In genomic region chr7:37617880-37618279, GRCm38 (mm10) we compare ENCODE assay signal across 22 mouse cellular contexts.
DNase-seq lines count a peak whose midpoint lies in the region; ATAC-seq and TF ChIP-seq lines count a peak whose summit lies in the region.
"Had no signal": no experiment of that assay in that cellular context is flagged by ENCODE, and none has a peak within 500 bp of the region (broad histone marks: within the 10 kb centered on the region; RNA-seq: fewer than 3 reads in every experiment).

No protein-coding gene starts in this region.

- H3K9me3 ChIP-seq in lung, embryonic 15.5 days, result no peaks in the 10 kb centered on the region
- no peaks in the 10 kb centered on the region for H3K9me3 ChIP-seq in lung, postnatal 0 days (ENCODE audit: low read length)
- no peaks in the 10 kb centered on the region for H3K9me3 ChIP-seq in intestine, embryonic 15.5 days
- H3K9me3 ChIP-seq: embryonic facial prominence, embryonic 13.5 days; embryonic facial prominence, embryonic 15.5 days; forebrain, embryonic 10.5 days; forebrain, embryonic 12.5 days had no signal

- no peak for TF ChIP-seq CTCF in lung, postnatal 0 days (IDR thresholded peaks at IDR 0.05)

- peaks cover 4% of the 10 kb centered on the region; the same call in 1 of the 2 replicates for H3K4me1 ChIP-seq in lung, embryonic 15.5 days
- no peaks in the 10 kb centered on the region for H3K4me1 ChIP-seq in lung, postnatal 0 days (ENCODE audit: insufficient read depth, low read depth, low read length)
- H3K4me1 ChIP-seq in intestine, embryonic 15.5 days (replicated peaks), result no peaks in the 10 kb centered on the region
- H3K4me1 ChIP-seq: embryonic facial prominence, embryonic 13.5 days; embryonic facial prominence, embryonic 15.5 days had no signal

- H3K4me2 ChIP-seq in lung, embryonic 15.5 days, result no peak overlapping the region
- no peak overlapping the region for H3K4me2 ChIP-seq in lung, postnatal 0 days (replicated peaks; ENCODE audit: low read depth, low read length)
- H3K4me2 ChIP-seq in intestine, embryonic 15.5 days (replicated peaks), result no peak overlapping the region
- H3K4me2 ChIP-seq: embryonic facial prominence, embryonic 13.5 days; embryonic facial prominence, embryonic 15.5 days; forebrain, embryonic 12.5 days had no signal

- H3K27ac ChIP-seq in lung, embryonic 15.5 days, result peak overlapping the region; percentile 64
- no peak overlapping the region for H3K27ac ChIP-seq in lung, postnatal 0 days (ENCODE audit: low read length)
- H3K27ac ChIP-seq in intestine, embryonic 15.5 days, result no peak overlapping the region
- H3K27ac ChIP-seq: embryonic facial prominence, embryonic 13.5 days; embryonic facial prominence, embryonic 15.5 days; forebrain, embryonic 10.5 days; forebrain, embryonic 12.5 days had no signal

- 44% methylated on average over 2 of the region's 2 CpGs for WGBS in lung, embryonic 15.5 days
- 49% methylated on average over 2 of the region's 2 CpGs for WGBS in lung, postnatal 0 days
- 71% methylated on average over 2 of the region's 2 CpGs for WGBS in intestine, embryonic 15.5 days

- H3K4me3 ChIP-seq in lung, embryonic 15.5 days, result no peak overlapping the region
- no peak overlapping the region for H3K4me3 ChIP-seq in lung, postnatal 0 days (ENCODE audit: low read depth, low read length)
- H3K4me3 ChIP-seq in intestine, embryonic 15.5 days (replicated peaks), result no peak overlapping the region
- H3K4me3 ChIP-seq: embryonic facial prominence, embryonic 13.5 days; embryonic facial prominence, embryonic 15.5 days; erythroblast, embryonic 14.5 days; forebrain, embryonic 10.5 days; forebrain, embryonic 12.5 days had no signal

- DNase-seq in lung, postnatal 4 days, result no peak
- peak; percentile 16 for DNase-seq in lung, postnatal 0 days (ENCODE audit: low spot score)
- no peak for DNase-seq in lung, postnatal 36 days
- DNase-seq: adrenal gland, adult 2 months; adrenal gland, postnatal 10 days; adrenal gland, postnatal 25 days; cerebellum, adult 11 months; cerebellum, adult 18-20 months; cerebellum, adult 8-10 months; cerebellum, adult 9-11 months; cerebellum, postnatal 14 days; cerebellum, postnatal 36 days; embryo, embryonic 11 days had no signal

- H3K27me3 ChIP-seq in lung, embryonic 15.5 days, result peaks cover 3% of the 10 kb centered on the region; the same call in 1 of the 2 replicates
- H3K27me3 ChIP-seq in lung, postnatal 0 days (replicated peaks; ENCODE audit: insufficient read depth, low read length), result no peaks in the 10 kb centered on the region
- H3K27me3 ChIP-seq in intestine, embryonic 15.5 days (replicated peaks), result no peaks in the 10 kb centered on the region
- H3K27me3 ChIP-seq: embryonic facial prominence, embryonic 15.5 days had no signal

- H3K9ac ChIP-seq in lung, embryonic 15.5 days, result no peak overlapping the region
- no peak overlapping the region for H3K9ac ChIP-seq in lung, postnatal 0 days (replicated peaks; ENCODE audit: low read depth)
- H3K9ac ChIP-seq in intestine, embryonic 15.5 days, result no peak overlapping the region
- H3K9ac ChIP-seq: embryonic facial prominence, embryonic 13.5 days; embryonic facial prominence, embryonic 15.5 days; forebrain, embryonic 12.5 days had no signal

- ATAC-seq in lung, embryonic 15.5 days (ENCODE audit: borderline replicate concordance, extremely low read depth, low FRiP score, low TSS enrichment), result peak; percentile 72
- peak; percentile 57 for ATAC-seq in lung, postnatal 0 days
- ATAC-seq in intestine, embryonic 15.5 days, result no peak
- ATAC-seq: forebrain, embryonic 14.5 days; forebrain, embryonic 16.5 days had no signal

- TF ChIP-seq EP300 in lung, postnatal 0 days (IDR thresholded peaks at IDR 0.05), result no peak

- H3K36me3 ChIP-seq in lung, embryonic 15.5 days, result no peaks in the 10 kb centered on the region
- no peaks in the 10 kb centered on the region for H3K36me3 ChIP-seq in lung, postnatal 0 days (ENCODE audit: insufficient read depth, low read length)
- H3K36me3 ChIP-seq in intestine, embryonic 15.5 days, result no peaks in the 10 kb centered on the region
- H3K36me3 ChIP-seq: embryonic facial prominence, embryonic 13.5 days; embryonic facial prominence, embryonic 15.5 days; forebrain, embryonic 10.5 days; forebrain, embryonic 12.5 days had no signal
